Mouse (Mus musculus) limb, embryonic 13.5 days (tissue): ENCODE measurements around the gene Zfp53. TPM values are rescaled to one million over a fixed set of nuclear protein-coding genes. Genes with fewer than 3 reads are reported as not detected.
"Not testable (repeated sequence)": the region's sequence is repeated elsewhere in the genome, so short reads cannot be mapped to it uniquely, and the experiment has no call there.

Source experiments
- ATAC-seq: fragments of 200-750 bp; cut with Nextera tagmentation; 2 replicates; pipeline ENCODE4 v1.8.0; 2017; ENCODE audit warnings: low read depth, moderate number of reproducible peaks, moderate TSS enrichment; ENCODE audit not compliant: low FRiP score
- H3K27ac ChIP-seq: fragments of 300-500 bp; sonication (generic); 2 replicates; pipeline ENCODE4 v1.5.1; 2015; ENCODE audit warnings: inconsistent platforms, mild to moderate bottlenecking, moderate library complexity
- H3K27me3 ChIP-seq: fragments of 300-500 bp; sonication (generic); 2 replicates; pipeline ENCODE4 v1.6.1; 2015; ENCODE audit warnings: mild to moderate bottlenecking, inconsistent platforms
- H3K36me3 ChIP-seq: fragments of 300-500 bp; sonication (generic); 2 replicates; pipeline ENCODE4 v1.6.1; 2015; ENCODE audit warnings: inconsistent platforms, mild to moderate bottlenecking, moderate library complexity
- H3K4me1 ChIP-seq: fragments of 300-500 bp; sonication (generic); 2 replicates; pipeline ENCODE4 v1.6.1; 2015; ENCODE audit warnings: inconsistent platforms
- H3K4me2 ChIP-seq: fragments of 300-500 bp; sonication (generic); replicated peaks from 2 replicates; pipeline ENCODE4 v1.6.1; 2015; ENCODE audit warnings: inconsistent platforms, mild to moderate bottlenecking, moderate library complexity
- H3K4me3 ChIP-seq: fragments of 300-500 bp; sonication (generic); 2 replicates; pipeline ENCODE4 v1.5.1; 2015; ENCODE audit warnings: moderate library complexity, mild to moderate bottlenecking, inconsistent platforms
- H3K9ac ChIP-seq: fragments of 300-500 bp; sonication (generic); 2 replicates; pipeline ENCODE4 v1.6.1; 2015; ENCODE audit warnings: mild to moderate bottlenecking, inconsistent platforms
- H3K9me3 ChIP-seq: fragments of 300-500 bp; sonication (generic); 2 replicates; pipeline ENCODE4 v1.6.1; 2016; ENCODE audit warnings: inconsistent platforms
- WGBS: fragments of 180-500 bp; shearing (Covaris S2); methylation state at CpG from one replicate; pipeline ENCODE4 v1.1.7; 2015; 5-methylcytosine and 5-hydroxymethylcytosine counted together
- polyA plus RNA-seq: library from polyadenylated mRNA; unstranded; fragments of >200 nt; fragmentation: Nextera tagmentation; extraction: Ambion mirVana; gene quantifications from 2 replicates; pipeline ENCODE4 v1.2.1, GENCODE M21; 2015

Zfp53 gene
- polyA plus RNA-seq = 12.4 TPM in 2 replicates

GRCm38 (mm10) chr17:21488760-21489499, at the start of gene Zfp53:
Gene Zfp53 (plus strand): TSS chr17:21488998.
- H3K27ac ChIP-seq = peak within 1 kb of the TSS; percentile 55; the same call in 1 of the 2 replicates
- peaks cover 7% of the 10 kb centered on the region; the same call in 1 of the 2 replicates for H3K4me1 ChIP-seq
- ATAC-seq = peak; percentile 100
- H3K4me3 ChIP-seq = peak within 1 kb of the TSS; percentile 76
- H3K9me3 ChIP-seq = no peaks in the 10 kb centered on the region
- no peaks in the 10 kb centered on the region for H3K27me3 ChIP-seq
- H3K36me3 ChIP-seq = peaks cover 8% of the 10 kb centered on the region
- H3K9ac ChIP-seq = peak within 1 kb of the TSS; percentile 80
- under 1% methylated on average over 34 of the region's 34 CpGs for WGBS
- peak within 1 kb of the TSS; percentile 72 for H3K4me2 ChIP-seq

DNA sequence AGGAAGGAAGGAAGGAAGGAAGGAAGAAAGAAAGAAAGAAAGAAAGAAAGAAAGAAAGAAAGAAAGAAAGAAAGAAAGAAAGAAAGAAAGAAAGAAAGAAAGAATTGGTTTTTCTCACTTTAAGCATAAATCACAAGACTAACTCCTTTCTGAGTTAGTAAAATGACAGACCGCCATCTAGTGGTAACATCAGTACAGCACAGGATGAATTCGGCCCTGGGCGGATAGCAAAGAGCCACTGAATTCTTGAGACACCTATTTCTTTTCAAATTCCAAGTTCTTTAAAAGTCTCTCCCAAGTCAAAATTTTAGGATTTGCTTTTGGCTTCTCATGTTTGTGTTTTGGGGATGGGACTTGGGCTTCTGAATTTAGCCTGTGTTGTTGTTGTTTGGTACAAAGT, 39.1 kb upstream of the Zfp53 start:
- Histone ChIP-seq H3K36me3 (peaks cover 7% of the 10 kb centered on the region), H3K27me3 (no peaks in the 10 kb centered on the region), H3K27ac (peak overlapping the region; percentile 92), H3K9me3 (no peaks in the 10 kb centered on the region), H3K9ac (peak overlapping the region; percentile 61), H3K4me1 (peaks cover 7% of the 10 kb centered on the region), H3K4me3 (peak overlapping the region; percentile 63), H3K4me2 (peak overlapping the region; percentile 74)
- 0% methylated on average over 3 of the region's 3 CpGs for WGBS
- peak; percentile 76; the same call in 1 of the 2 replicates for ATAC-seq

GRCm38 (mm10) chr17:21450138-21450704, 38.6 kb upstream of the Zfp53 start, which contains the start of gene Zfp51:
Gene Zfp51 (plus strand): TSS chr17:21450374.
- Histone ChIP-seq H3K27me3 (no peaks in the 10 kb centered on the region), H3K9me3 (no peaks in the 10 kb centered on the region), H3K36me3 (peaks cover 7% of the 10 kb centered on the region), H3K9ac (peak within 1 kb of the TSS; percentile 61), H3K4me1 (peaks cover 7% of the 10 kb centered on the region), H3K4me3 (peak within 1 kb of the TSS; percentile 63), H3K27ac (peak within 1 kb of the TSS; percentile 92), H3K4me2 (peak within 1 kb of the TSS; percentile 74)
- ATAC-seq = peak; percentile 100
- WGBS = under 1% methylated on average over 26 of the region's 26 CpGs

DNA sequence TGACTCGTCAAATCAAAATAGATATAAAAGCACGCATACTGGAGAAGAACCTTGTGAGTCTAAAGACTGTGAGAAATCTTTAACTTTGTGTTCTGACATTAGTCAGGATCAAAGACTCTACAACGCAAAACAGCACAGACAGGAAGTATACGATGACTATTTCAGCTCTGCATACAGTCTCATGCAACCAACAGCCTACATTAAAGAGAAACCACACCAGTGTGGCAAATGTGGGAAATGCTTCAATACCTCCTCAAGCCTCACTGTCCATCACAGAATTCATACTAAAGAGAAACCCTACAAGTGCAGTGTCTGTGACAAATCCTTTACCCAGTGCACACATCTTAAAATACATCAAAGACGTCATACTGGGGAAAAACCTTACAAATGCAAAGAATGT, 25.2 kb upstream of the Zfp53 start:
- H3K36me3 ChIP-seq = peaks cover 54% of the 10 kb centered on the region
- no peaks in the 10 kb centered on the region for H3K9me3 ChIP-seq
- 93% methylated on average over 5 of the region's 5 CpGs for WGBS

GRCm38 (mm10) chr17:21472032-21472652, 16.7 kb upstream of the Zfp53 start:
- Histone ChIP-seq H3K4me1 (peaks cover 14% of the 10 kb centered on the region), H3K4me2 (no peak overlapping the region), H3K4me3 (no peak overlapping the region), H3K36me3 (no peaks in the 10 kb centered on the region), H3K27ac (no peak overlapping the region), H3K9me3 (no peaks in the 10 kb centered on the region), H3K9ac (no peak overlapping the region), H3K27me3 (no peaks in the 10 kb centered on the region)
- ATAC-seq = no peak
- 60% methylated on average over 3 of the region's 3 CpGs for WGBS

More for the DNA sequence above, 25.2 kb upstream of the Zfp53 start:
- Histone ChIP-seq H3K27ac (no peak overlapping the region), H3K4me2 (no peak overlapping the region), H3K9ac (no peak overlapping the region), H3K4me1 (no peaks in the 10 kb centered on the region), H3K4me3 (no peak overlapping the region), H3K27me3 (no peaks in the 10 kb centered on the region)
- no peak for ATAC-seq

- H3K4me1 ChIP-seq = peaks cover 14% of the 10 kb centered on the region
- no peaks in the 10 kb centered on the region for H3K36me3 ChIP-seq
- no peak for ATAC-seq
- no peaks in the 10 kb centered on the region for H3K9me3 ChIP-seq
- H3K4me3 ChIP-seq = no peak overlapping the region
- peak overlapping the region; percentile 59; the same call in 1 of the 2 replicates for H3K27ac ChIP-seq
- no peaks in the 10 kb centered on the region for H3K27me3 ChIP-seq
- H3K9ac ChIP-seq = no peak overlapping the region
- peak overlapping the region; percentile 32 for H3K4me2 ChIP-seq
- 43% methylated on average over 2 of the region's 2 CpGs for WGBS
Measured at GRCm38 (mm10) chr17:21472653-21473307, 16.0 kb upstream of the Zfp53 start.

GRCm38 (mm10) chr17:21473362-21474190, 15.2 kb upstream of the Zfp53 start:
- 13% methylated on average over 14 of the region's 14 CpGs for whole genome bisulfite sequencing
- H3K4me3 ChIP-seq = no peak overlapping the region
- ATAC-seq = peak; percentile 89; the same call in 1 of the 2 replicates
- no peaks in the 10 kb centered on the region for H3K9me3 ChIP-seq
- H3K9ac ChIP-seq = no peak overlapping the region
- H3K27me3 ChIP-seq = no peaks in the 10 kb centered on the region
- peak overlapping the region; percentile 32 for H3K4me2 ChIP-seq
- peak overlapping the region; percentile 59 for H3K27ac ChIP-seq
- H3K4me1 ChIP-seq = peaks cover 14% of the 10 kb centered on the region
- no peaks in the 10 kb centered on the region for H3K36me3 ChIP-seq

DNA sequence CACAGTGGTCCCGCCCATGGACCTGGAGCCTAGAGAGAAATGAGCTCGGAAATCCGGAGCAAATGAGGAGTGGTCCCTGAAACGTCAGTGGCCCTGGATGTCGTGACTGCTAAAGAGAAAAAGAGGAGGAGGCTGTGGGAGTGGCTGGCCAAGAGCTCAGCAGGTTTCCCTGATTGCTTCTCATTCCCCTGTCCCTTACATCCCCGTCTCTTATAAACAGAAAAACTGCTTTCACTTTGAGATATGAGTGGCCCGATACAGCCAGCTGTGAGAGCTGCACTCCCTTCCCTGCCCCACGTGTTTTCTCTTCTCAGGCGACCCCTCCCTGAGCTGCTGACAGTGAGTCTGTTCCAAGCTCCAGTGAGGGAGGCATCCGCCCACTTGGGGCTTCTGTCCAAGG, 14.1 kb upstream of the Zfp53 start:
- Histone ChIP-seq H3K4me1 (peaks cover 14% of the 10 kb centered on the region), H3K4me2 (peak overlapping the region; percentile 45)
- not testable (repeated sequence) for H3K9me3 ChIP-seq, H3K4me3 ChIP-seq, H3K27me3 ChIP-seq, H3K27ac ChIP-seq, H3K9ac ChIP-seq, H3K36me3 ChIP-seq, ATAC-seq
- 6% methylated on average over 10 of the region's 10 CpGs for whole genome bisulfite sequencing

- H3K9ac ChIP-seq, H3K4me3 ChIP-seq, H3K4me2 ChIP-seq, H3K9me3 ChIP-seq, ATAC-seq, H3K27ac ChIP-seq, H3K36me3 ChIP-seq, H3K27me3 ChIP-seq: not testable (repeated sequence)
- 95% methylated on average over 1 of the region's 1 CpGs for WGBS
- peaks cover 14% of the 10 kb centered on the region for H3K4me1 ChIP-seq
Measured at GRCm38 (mm10) chr17:21475290-21475689, 13.5 kb upstream of the Zfp53 start.

DNA sequence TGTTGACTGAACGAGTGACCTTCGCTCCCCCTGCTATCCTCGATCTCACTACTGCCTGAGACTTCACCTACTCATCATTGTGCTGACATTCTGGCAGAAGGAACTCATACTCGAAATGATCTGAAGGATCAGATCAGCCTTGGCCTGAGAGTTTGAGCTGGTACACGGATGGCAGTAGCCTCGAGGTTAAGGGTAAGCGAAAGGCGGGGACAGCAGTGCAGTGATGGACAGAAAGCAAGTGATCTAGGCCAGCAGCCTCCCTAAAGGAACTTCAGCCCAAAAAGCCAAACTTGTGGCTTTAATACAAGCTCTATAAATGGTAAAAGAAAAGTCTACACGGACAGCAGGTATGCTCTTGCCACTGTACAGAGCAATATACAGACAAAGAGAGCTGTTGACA, 12.4 kb upstream of the Zfp53 start:
- 82% methylated on average over 5 of the region's 9 CpGs for WGBS
- ATAC-seq, H3K4me2 ChIP-seq, H3K4me3 ChIP-seq, H3K27ac ChIP-seq, H3K36me3 ChIP-seq, H3K9me3 ChIP-seq, H3K27me3 ChIP-seq, H3K9ac ChIP-seq: not testable (repeated sequence)
- peaks cover 14% of the 10 kb centered on the region for H3K4me1 ChIP-seq

DNA sequence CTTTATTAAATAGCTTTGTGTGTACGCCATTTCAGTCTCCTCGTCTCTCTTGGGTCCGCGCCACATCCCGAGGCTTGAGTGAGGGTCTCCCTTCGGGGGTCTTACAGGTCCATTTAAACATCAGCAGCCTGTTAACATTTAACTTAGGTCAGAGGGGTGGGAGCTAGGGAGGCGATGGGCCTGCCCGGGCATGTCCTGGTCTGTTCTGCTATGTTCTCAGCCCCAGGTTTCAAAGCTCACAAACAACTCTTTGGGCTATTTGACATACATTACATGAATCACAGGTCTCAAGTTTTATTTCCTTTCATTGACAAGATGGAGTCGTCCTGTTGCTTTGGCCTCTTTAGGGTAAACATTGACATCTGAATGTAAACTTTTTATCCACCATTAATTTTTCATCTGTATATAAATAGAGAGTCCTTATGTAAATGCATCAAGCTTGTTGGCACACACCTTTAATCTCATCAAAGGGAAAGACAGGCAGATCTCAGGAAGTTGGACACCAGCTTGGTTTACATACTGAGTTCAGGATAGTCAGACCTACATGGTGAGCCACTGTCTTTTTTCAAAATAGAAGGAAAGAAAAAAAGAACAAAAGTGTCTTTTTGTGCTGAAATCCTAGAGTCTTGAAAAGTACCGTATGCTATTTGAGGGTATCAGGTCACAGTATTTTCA, 10.6 kb upstream of the Zfp53 start:
- not testable (repeated sequence) for H3K4me2 ChIP-seq, H3K9me3 ChIP-seq, H3K27me3 ChIP-seq, H3K36me3 ChIP-seq, H3K4me3 ChIP-seq, ATAC-seq, H3K27ac ChIP-seq, H3K9ac ChIP-seq, H3K4me1 ChIP-seq
- WGBS = 74% methylated on average over 10 of the region's 10 CpGs
